Mouse (Mus musculus): ENCODE results near the gene Taf8.

The Taf8 gene

DNA sequence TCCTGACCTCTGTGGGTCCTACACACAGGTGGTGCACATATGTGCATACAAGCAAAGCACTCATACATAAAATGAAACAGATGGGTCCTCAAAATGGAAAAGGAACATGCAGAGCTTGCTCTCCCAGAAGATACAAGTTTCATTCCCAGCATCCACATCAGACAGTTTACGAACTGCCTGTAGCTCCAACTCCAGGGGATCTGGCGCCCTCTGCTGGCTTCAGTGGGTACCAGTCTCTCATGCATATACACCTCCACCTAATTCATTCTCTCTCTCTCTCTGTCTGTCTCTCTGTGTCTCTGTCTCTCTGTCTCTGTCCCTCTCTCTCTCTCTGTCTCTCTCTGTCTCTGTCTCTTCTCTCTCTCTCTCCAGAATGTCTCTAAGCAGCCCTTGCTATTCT, 19.7 kb downstream of the Taf8 start:
- peak; percentile 87 for DNase-seq

DNA sequence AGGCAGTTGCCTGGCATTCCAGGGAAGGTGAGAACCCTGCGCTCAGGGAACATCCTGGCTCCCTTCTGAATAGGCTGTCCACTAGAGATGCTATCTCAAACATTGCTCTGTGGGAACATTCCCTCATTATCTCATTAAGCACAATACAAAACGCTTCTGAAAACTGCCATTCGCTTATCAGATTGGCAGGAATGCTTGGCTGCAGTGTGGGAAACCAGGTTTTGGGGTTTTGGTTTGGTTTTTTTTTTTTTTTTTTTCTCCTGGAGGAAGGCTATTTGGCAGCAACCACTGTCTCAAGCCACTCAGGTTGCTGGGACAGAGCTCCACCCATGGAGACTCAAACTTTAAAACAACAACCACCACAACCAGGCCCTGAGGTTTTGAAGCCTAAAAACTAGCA, 22.2 kb downstream of the Taf8 start:
- DNase-seq, result no peak

DNA sequence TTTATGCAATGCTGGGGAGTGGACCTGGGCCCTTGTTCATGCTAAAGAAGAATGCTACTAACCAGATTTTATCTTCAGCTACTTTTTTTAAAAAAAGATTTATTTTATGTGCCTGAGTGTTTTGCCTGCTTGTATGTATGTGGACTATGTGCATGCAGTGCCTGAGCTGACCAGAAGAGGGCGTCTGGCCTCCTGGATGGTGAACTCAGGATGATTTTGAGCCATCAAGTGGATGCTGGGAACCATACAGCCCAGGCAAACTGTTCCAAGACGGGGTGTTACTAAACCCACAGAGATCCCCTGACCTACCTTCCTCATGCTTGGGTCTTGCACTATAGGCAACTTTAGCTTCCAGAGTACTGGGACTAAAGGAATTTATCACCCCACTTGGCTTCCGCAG, 26.4 kb downstream of the Taf8 start:
- no peak for DNase-seq

DNA sequence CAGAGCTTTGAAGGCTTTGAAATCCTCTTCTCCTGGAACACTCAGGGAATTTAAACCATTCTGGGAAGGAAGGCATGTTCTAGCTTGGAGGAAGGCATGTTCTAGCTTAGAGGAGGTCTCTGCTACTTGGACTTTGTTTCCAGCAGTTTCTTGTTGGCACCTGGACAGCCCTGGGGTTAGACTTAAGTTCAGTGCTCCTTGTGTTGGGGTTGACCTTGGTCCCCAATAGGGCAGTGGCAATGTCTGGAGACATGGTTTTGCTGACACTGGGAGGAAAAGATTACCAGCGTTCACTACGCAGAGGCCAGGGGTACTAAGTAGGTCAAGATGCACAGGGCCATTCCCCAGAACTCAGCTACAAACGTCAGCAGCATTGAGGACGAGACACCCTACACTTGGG, 26.9 kb downstream of the Taf8 start:
- no peak for DNase-seq

DNA sequence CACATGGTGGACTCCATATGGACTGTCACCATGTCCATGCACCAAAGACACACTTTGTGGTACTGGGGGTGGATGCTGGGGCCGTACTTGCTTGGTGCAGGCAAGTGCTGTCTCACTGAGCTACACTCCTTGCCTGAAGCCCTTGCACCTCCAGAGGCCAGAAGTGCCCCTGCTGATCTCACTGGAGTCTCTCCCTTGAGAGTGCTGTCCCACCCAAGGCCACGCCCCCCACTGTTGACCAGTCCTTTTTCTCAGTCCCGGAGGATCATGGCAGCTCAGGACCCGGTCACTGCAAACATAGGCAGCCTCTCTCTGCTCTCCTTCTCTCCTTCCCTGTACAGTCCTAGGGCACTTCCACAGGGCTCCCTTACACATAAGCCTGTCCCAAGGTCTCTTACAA, 27.8 kb downstream of the Taf8 start:
- DNase-seq, result no peak

DNA sequence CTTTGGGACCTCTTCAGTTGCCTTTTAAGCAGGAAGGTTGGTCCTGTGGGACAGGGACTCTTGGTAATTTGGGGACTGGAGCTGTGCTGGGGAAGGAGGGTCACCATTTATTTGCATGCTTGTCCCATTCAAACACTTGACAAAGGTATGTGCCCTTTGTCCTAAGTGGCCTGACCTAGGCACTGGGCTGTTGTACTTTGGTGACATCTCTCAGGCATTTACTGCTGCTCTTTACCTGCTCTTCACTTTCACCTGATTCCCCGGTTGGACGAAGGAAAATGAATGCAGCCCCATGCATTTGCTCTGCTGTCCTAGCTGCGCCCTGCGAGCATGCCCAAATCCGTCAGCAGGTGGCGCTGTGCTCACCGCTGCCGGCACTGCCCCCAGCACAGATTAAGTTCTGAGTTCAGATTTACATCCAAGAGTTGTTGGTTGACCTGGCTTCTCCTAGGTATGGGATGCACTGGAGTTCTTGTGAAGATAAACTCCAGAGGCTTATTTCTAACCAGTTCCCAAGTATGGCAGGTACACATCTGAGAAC, 28.6 kb downstream of the Taf8 start:
- DNase-seq, result peak; percentile 74

DNA sequence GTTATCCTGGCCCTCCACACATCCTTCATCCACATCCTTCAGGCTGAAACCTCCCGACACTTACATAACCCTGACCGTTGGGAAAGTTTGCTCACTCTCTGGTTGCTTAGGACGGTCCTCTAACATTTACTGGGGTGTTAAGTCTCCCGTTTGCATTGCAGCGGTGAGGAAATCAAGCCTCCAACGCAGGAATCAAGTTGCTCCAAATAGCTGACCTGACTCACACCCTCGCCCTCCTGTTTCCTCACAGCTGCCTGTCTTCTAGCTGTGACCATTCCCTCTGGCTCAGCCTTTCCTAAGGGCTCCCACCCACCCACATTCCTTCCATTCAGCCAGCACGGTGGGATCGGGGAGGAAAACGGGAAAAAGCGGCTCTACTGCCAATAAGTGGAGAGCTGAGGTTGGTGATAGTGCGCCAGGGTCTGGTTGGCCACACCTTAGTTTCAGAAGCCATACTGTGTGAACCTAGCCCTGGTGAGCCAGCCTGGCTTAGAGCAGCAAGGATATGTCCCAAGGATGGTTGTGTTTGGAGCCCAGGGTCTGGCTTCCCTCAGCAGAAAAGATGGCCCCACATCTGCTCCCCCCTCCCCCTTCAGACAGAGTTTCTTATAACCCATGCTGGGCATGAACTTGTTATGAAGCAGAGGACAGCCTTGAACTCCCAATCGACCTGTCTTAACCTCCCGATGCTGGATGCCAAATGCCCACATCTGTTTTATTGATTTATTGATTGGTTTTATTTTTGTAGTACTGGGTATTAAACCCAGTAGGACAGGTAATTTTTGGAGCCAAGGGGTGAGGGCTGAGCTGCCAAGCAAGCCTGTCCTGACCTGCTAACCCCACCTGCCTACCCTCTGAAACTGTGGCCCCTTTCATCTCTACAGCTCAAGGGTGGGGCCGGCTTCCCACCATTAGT, 29.4 kb downstream of the Taf8 start:
- DNase-seq, result no peak

DNA sequence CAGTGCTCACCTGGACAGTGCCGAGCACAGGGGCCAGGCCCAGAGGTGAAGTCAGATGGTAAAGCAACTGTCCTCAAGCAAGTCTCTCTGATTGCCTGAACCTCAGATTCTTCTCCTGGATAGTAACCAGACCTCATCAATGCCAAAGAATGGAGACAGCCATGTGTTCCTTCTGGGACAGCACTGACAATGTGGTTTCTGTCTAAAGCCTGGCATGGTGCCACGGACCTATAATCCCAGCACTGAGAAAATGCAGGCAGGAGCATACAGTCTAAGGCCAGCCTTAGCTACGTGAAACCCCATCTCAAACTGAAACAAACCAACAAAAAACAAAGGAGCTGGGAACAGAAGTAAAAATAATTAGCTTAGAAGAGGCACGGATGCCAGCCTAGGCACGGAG, 31.4 kb downstream of the Taf8 start:
- peak; percentile 73 for DNase-seq

DNA sequence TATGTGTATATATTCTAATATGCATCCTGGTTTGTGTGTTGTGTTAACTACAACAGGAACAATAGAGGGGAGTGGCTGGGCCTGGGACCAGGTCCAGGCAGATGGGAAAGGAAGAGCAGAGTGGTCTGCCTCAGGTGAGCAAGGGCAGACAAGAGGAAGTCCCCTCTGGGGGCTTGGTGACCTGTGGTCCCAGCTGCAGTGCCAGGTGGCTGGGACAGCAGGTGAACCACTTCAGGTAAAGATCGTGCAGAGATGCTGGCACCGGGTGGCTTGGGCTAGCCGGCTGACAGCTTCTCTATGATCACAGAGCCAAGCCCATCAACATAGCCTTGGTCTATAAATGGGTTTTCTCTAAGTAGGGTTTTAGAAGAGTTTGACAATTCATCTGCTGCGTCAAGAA, 32.0 kb downstream of the Taf8 start:
- DNase-seq, result no peak

DNA sequence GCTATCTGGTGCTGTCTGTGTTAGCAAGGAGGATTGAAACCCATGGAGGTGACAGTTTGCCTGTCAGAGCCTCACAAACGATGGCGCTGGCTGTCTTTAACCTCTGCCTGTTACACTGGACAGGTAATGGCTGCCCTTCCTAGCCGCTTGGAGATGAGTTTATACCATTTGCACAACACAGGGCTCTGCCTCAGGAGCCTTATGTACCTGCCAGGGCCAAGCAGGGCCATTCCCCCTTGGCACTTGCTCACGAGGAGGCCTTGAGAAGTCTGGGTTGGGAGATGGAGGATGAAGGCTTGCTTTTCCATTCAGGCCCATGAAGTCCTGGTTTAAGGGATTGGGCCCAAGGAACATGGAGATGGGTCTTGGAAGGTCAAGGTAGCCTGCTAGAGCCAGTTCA, 32.5 kb downstream of the Taf8 start:
- DNase-seq, result no peak

DNA sequence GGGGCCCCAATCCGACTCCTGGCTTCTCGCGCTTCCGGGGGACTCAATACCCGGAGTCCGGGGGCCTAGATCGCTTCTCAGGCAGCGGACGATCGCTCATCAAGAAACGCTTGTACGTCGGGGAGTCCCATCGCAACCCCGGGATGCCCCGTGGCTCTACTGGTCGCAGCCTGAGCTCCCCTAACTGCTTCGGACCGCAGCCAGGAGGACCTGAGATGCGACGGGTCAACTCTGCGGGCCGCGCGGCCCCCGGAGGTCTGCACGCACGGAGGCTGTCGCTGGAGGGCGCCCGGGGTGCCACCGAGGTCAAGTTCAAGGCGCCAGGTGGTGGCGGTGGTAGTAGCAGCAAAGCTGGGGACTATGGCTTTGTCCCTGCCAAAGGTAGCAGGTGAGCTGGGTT, 33.6 kb downstream of the Taf8 start:
- DNase-seq, result peak; percentile 44

DNA sequence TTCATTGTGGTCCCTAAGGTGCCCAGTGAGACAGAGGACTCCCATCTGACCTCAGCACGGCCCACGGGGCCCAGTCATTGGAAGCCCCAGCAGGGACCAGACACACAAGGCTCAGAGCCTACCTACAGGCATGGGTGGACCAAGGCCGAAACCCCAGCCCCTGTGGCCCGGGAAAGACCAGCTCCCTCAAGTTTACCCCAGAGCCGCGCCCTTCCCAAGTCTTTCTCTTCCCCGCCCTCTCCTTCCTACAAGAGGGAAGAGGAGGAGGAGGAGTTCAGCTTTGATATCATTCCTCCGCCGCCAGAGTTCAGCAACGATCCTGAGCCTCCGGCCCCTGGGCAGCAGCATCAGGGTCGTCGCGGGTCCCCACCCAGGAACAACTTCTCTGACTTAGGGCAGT, 34.0 kb downstream of the Taf8 start:
- no peak for DNase-seq

DNA sequence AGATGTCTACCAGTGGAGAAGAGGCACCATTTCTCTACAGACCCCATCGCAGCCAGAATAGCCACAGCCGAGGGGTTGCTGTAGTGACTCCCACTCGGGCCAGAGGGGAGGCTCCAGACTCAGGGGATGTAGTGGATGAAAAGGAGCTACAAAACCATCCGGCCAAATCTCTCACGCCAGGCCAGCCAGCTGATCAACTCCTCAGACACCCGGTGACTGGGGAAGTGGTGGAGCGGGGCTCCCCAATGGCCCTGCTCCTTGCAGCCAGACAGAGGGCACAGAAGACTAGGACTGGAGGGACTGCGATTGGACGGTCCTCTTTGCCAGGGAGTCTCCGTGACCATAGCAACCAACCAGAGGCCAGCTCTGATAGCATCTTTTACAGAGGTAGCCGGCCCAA, 34.4 kb downstream of the Taf8 start:
- DNase-seq, result no peak

DNA sequence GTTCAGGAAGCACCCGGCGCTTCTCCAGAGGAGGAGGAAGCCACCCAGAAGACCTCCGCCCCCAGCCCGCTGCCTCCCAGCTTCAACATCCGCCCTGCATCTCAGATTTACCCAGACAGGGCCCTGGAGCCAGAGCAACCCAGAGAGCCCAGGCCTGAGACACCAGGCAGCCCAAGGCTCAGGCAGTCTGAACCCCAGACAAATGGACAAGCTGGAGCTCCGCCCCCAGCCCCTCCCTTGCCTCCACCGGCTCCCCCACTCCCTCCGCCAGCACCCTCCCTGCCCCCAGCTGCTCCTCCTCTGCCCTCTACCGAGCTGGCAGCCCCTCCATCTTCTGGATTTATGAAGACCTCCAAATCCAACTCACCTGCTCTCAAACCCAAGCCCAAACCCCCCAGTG, 35.8 kb downstream of the Taf8 start:
- DNase-seq, result no peak

DNA sequence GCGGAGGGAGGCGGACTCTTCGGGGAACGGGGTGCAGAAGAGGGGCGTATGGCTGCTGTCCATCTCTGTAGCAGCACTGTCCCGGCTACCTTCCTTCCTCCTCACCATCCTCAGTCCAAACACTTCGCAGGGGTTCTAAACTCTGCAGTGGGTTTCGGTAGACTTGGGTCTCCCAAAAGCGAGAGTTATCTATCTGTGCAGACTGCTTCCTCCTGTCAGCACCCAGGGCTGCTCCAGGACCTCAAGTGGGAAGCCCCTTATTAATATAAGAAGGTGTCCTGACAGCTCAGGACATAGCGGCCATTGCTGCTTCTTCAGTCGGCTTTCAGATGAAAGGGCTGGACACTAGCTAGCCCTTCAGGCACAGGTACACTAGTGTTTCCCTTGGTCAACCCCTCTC, 37.1 kb downstream of the Taf8 start:
- no peak for DNase-seq

DNA sequence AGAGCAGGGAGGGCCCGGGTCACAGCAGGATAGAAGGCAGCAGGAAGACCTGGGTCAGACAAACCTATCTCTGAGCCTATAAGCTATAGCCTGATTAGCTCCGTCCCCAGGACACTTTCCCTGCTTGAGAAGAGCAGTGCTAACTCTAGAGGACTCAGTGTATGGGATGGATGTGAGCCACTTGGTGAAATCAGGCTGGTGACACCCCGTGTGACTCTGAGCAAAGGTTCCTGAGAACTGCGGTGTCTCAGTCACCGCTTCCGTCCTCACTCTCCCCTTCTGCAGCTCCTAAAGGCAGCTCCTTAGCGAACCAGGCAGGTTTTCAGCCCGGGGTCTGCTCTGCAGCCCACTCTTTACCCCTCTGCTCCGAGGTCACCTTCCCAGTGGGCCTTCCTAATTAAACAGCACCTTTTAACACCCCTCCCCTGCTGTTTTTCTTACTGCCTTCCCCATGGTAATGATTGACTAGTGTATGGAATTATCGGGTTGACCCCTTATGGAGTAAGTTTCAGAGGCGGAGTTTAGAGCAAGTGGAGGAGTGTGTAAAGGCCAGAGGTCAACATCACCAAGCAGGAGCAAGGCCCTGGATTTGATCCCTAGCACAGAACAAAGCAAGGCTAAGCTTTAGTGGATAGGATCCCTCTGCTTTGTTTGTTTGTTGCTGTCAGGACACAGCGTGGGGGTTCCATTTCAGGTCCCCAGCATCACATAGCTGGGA, 37.7 kb downstream of the Taf8 start:
- no peak for DNase-seq

DNA sequence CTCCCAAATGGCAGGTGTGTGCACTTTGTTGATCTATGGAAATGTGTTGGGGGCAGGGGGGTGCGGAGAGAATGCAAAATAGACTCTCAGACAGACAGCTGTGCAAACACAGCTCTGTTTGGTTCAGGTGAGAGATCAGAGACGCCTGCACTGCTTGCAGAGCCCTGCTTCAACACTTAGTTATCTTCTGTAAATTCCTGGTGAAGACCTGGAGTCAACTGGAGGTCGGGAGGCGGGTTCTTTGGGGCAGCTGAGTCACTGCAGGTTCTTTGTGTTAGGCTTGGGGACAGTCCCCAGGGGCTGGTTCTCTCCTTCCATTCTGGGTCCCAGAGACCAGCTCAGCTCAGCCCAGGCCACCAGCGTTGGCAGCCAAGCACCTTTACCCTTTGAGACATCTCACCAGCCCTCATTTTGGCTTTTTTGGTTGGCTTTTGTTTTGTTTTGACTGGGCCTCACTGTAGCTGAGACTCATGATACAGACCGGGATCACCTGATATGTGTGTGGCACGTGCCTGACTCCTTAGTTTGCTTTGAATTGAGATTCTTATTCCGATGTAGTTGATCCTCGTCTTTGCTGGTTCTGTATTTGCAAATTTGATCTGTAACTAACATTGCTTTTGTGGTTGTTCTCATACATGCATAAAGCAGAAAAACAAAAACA, 39.2 kb downstream of the Taf8 start:
- no peak for DNase-seq

DNA sequence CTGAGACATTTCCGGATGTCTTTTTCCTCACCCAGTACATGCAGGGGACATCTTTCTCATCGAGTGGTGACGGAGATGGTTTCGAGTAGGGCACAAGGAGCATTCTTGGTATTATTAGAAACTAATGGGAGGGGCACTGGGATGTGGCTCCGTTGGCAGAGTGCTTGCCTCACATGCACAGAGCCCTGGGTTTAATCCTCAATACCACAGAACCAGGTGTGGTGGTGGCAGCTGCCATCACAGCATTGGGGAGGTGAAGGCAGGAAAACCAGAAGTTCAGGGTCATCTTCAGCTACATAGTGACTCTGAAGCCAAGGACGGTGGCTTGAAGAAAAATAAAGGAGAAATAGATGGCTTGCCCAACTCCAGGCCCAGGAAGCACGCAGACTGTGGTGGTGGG, 39.9 kb downstream of the Taf8 start:
- DNase-seq, result no peak

DNA sequence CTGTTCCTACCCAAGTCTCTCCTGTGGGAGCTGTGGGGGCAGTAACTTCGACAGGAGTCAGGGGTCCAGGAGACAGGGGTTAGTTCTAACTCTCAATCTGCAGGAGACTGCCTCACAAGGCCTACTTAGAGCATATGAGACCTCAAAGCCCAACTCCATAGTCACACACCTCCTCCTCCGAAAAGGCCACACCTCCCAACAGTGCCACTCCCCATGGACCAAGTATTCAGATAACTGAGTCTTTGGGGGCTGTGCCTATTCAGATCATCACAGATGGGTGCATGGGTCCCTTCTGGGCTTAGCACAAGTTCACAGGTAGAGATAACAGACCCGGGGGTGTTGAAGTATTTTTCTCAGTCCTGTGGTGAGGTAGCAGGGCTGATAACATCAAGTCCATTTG, 40.4 kb downstream of the Taf8 start:
- no peak for DNase-seq

DNA sequence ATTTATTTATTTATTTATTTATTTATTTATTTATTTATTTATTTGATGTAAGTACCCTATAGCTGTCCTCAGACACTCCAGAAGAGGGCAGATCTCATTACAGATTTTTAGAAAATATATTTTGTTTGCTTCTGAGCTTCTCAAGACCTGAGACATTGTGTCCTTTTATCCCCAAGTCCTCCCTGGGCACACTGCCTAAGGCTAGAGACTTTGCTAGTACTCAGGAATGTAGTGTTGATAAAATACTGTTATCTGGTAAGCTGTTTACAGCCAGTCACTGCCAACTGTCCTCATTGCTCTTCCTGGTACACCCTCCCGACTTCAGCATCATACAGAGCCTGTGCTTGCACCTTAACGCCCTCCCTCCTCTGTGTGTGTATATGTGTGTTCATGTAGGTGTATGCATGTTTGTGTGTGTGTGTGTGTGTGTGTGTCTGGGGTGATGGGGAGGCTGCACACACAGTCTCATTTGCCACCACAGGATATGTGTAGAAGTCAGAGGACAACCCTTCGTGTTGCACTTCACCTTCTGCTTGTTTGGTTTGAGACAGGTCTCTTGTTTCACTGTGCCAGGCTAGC, 42.7 kb downstream of the Taf8 start:
- DNase-seq, result no peak

DNA sequence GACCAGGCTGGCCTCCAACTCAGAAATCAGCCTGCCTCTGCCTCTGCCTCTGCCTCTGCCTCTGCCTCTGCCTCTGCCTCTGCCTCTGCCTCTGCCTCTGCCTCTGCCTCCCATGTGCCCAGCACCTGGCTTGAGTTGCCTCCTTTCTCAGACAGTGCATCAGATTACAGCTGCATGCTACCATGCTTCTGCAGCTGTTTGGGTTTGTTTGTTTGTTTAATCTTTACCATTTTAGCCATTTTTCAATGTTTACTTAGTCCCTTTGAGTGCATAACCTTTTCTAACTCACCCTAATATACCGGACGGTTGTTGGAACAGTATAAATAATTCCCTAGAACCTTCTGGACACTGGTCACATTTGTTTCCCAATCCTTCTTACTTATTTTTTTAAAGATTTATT, 43.2 kb downstream of the Taf8 start:
- no peak for DNase-seq

DNA sequence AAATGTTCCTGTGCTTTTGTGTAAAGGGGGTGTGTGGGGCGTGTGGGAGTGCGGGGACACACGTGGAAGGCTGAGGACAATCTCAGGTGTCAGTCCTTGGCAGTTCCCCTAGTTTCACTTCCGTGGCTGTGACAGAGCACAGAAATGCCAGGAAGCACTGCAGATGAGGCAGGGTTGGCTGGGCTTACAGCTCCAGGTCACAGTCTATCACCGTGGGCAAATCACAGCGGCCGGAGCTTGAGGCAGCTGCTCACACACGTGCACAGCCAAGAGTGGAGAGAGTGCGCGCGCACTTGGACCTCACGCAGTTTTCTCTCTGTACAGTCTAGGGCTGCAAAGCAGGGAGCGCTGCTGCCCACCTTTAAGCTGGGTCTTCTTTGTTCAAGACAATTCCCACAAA, 43.8 kb downstream of the Taf8 start:
- no peak for DNase-seq

DNA sequence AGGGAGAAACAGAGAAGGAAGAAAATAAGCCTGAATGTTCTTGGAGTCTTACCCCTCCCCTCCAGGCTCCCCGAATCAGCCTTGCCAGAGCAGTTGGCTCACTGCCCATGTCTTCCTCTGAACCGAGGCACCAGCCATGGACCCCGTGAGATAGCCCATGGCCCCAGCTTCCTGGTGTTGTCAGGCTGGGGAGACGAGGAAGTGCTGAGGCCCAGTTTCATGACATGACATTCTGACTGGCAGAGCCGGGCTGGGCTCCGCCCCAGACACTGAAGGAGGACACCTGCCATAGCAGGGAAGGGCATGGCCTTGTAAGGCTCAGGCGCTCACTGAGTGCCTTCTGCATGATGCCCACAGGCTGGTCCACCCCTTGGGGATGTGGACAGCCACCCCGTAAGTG, 47.4 kb downstream of the Taf8 start:
- DNase-seq, result peak; percentile 74

Measured in kidney, postnatal 10 days (tissue).